Mouse (Mus musculus) embryo, embryonic 10 days (tissue): Measurements from ENCODE around the gene Gfod1.

Source experiments
- DNase-seq: peaks from one replicate; pipeline ENCODE4 v3.0.0-alpha.2; 2015; ENCODE audit warnings: low spot score

The Gfod1 gene

DNA sequence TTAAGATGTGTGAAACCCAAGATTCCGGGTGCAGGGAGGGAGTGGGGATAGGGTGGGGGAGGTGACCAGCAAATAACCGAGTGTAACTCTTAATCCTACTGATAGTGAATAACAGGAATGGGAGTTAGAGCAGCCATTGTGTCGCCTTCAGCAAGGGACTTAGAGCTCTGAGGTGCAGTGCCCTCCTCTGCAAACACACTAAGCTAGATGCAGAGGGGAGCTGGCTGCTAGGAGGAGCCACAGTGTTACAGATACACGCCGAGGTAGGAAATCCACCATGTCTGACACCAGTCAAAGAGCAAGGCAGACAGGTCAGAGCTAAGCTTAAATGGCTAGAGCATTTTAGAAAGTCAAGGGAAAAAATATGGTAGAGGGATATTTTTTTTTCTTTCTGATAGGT is 146.6 kb downstream of the Gfod1 start:
- DNase-seq = no peak

DNA sequence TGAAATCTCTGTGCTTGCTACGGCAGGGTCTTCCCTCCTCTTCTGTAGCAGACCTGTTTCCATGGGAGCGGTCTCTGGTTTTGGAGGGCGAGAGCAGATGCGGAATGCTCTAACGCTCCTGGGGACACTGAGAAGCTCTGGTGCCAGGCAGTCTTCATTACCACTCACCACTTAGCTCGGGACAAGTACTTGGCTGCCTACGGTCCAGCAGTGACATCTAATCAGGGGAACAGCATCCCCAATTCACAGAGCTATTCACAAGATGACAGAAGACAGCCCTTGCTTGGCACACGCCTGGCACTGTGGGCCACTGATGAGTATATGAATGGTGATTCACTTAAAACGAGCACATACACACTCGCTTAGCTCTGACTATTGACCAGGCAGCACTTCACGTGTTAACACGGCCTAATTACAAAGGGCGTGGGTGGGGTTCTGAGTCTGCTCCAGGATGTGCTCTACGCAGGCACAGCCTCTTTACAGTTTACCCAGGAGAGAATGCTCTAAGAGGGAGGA is 151.9 kb downstream of the Gfod1 start:
- no peak for DNase-seq

DNA sequence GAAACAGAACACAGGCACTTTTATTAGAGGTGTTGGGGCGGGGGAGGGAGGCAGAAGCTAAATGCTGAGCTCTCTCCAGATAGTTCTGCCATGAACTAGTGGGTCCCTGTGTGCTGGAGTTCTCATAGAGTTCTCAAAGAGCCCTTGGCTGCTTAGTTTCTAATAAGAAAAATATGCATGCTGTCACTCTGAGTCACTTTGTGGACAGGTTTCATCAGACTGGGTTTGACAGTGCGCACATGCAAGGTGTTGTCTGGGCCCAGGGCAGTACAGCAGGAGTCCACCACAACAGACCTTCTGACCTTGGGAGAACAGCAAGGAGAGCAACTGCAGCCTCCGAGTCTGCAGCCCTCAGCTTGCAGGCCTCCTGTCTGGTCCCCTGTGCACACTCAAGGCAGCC is 154.3 kb downstream of the Gfod1 start:
- no peak for DNase-seq

GRCm38 (mm10) chr13:43148692-43149091 is 155.3 kb downstream of the Gfod1 start:
- no peak for DNase-seq

DNA sequence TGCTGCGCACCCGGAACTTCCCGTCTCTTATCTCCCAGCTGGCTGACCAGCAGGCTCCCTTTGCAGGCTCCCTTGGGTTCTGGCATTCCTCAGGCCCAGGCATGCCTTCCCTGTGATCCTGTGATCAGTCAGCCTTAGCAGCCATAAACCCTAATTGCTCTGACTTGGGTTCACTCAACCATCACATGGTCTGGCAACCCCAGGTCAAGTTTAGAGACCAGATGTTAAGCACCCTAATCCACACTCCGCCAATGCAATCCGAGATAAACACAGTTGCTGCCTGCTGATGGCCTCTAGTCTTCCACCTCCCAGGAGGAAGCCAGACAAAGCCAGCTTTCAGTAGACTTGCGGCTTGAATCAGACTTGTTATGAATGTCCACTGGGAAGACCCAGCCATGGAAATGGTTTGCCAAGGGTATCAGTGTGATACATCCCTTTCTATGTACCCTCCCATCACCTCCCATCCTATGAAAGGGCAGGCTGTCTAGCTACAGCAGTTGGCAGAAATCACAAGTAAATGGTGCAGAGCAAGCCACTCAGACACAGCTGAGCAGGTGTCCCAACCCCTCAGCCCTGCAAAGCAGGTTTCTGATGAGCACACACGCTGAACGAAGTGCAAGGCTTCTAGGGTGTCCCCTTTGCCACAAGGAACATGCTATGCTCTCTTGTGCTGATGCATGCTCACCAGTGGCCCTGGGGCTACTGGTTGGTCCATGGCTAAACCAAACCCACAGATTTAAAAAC is 157.3 kb downstream of the Gfod1 start:
- peak; percentile 34 for DNase-seq
